Mouse (Mus musculus) cerebellum, adult 8-10 months (tissue): ENCODE results near the gene Cpeb4.
"Not testable (repeated sequence)": the region's sequence is repeated elsewhere in the genome, so short reads cannot be mapped to it uniquely, and the experiment has no call there.

Experiments used
- DNase-seq: peaks from one replicate; pipeline ENCODE4 v3.0.0; 2022

Gene Cpeb4

DNA sequence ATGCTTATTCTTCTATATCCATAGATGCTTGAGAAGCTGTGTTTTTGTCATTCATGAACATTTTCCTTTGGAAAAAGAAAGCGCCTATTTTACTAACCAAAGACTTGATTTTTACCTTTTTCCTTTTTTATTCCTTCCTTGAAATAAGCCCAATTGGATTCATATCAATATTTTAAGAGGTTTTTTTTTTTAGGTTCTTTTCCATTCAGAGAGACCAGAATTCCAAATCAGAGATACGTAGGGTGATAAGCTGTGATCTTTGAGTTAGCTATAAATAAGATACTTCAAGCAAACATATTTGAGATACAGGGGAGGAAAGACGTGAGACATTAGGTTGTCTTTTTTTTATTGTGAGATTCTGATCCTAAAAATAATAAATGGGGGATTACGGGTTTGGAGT, at the start of gene Cpeb4:
Gene Cpeb4 (plus strand): TSS at position 301 of the 400 bp plus-strand sequence.
- no peak for DNase-seq

DNA sequence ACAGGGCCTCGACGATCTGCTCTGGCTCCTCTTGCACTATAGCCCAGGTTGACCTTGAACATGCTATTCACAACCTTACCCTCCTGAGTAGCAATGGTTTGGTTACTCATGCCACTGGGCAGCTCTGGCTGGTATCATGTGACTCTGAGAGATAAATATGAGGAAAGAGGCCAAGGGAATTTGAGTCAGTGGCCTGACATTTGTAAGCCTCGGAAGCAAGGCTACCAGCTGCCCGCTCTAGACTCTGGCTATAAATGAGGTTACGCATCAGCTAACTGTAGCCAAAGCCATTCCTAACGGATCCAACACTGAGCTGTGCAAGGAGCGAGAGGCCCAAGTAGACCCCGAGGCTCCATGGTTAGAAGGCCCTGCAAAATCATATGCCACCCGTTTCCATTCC, 49.5 kb upstream of the Cpeb4 start:
- DNase-seq = no peak

DNA sequence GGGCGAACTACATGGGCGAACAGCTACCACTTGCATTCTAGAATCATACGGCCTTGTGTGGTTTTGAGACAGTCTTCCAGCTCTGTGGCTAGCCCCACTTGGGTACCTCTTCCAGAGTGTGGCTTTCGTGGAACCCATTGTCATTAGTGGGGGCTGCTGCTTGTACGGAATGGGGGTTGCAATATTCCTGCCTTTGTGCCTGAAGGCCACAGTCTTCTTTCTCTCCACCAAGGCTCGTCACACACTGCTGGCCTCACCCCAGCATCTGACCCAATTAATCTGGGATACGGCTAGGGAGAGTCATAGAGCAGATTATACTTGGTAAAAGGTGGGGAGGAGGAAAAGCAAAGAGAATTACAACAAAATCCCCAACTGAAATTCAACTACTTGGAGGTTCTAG, 48.5 kb upstream of the Cpeb4 start:
- no peak for DNase-seq

DNA sequence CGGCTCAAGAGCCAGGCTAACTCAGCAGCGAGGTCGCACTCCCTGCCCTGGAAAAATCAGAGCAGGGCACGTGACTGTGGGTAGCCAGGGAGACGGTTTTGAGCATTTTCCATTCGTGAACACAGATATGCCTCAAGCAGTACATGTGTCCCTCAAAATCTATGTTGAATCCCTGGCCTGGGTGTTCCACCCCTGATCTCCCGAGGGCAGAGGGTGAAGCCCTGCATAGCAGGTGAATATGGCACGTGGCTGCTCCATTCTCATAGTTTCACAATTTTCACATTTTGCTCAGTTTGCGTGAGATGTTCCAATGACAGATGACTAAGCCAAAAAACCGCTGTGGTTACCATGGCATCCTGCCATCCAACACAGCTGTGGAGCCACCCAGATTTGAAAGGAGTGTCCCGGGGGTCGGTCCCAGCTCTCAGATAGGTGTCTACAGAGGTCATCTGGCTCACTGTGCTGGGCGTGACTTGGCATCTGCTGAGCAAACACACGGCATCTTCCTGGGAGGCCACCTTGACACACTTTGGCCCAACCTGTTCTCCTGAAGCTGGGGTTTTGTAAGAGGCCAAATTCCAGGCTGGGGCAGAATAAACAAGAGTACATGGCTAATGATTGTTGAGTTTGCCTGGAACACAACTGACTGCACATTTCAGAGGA, 47.4 kb upstream of the Cpeb4 start:
- peak; percentile 74 for DNase-seq

DNA sequence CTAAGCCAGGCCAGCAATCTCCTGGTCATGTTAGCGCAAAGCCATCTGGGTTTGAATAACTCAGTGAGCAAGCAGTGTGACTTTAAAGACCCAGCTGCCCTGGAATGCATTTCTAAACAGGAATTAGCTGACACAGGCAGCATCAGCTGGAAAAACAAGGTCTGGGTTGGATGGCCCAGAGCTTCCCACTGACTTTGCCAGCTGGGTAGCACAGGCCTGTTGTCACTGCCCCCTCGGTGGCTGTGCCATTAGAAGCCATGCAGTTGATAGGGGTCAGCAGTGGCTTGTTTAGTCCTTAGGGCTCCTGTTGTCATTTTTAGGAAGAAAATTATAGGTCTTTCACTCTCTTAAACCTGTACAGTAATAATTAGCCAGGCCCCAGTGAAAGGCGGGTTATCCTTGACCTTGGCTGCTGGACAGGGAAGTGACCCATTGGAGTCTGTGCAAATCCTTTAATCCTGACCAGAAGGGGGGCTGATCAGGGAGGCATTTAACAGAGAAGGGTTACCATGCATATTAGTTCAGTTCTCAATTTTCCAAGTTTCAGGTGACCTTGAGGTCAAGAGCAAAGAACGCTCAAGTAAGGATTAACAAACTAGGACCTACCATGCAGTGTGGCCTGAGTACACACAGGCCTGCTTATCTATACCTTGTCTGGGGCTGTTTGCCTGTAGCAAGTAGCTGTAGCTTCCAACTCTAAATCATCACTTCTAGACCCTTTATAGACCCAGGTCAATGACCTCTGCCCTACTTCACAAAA, 43.8 kb upstream of the Cpeb4 start:
- DNase-seq = no peak

DNA sequence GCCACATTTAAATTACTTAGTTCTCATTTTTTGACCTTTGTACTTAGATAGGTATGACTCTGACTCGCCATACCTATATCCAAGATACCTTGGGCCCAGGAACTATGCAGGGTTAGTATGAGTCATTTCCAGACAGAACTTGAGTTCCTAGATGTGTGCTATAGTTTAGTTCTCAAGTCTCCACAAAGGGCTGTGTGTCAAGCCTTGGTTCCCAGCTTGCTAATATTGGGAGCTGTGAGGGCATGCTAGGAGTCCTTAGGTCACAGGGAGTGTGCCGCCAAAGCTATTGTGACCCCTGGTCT, 43.3 kb upstream of the Cpeb4 start:
- DNase-seq = no peak

DNA sequence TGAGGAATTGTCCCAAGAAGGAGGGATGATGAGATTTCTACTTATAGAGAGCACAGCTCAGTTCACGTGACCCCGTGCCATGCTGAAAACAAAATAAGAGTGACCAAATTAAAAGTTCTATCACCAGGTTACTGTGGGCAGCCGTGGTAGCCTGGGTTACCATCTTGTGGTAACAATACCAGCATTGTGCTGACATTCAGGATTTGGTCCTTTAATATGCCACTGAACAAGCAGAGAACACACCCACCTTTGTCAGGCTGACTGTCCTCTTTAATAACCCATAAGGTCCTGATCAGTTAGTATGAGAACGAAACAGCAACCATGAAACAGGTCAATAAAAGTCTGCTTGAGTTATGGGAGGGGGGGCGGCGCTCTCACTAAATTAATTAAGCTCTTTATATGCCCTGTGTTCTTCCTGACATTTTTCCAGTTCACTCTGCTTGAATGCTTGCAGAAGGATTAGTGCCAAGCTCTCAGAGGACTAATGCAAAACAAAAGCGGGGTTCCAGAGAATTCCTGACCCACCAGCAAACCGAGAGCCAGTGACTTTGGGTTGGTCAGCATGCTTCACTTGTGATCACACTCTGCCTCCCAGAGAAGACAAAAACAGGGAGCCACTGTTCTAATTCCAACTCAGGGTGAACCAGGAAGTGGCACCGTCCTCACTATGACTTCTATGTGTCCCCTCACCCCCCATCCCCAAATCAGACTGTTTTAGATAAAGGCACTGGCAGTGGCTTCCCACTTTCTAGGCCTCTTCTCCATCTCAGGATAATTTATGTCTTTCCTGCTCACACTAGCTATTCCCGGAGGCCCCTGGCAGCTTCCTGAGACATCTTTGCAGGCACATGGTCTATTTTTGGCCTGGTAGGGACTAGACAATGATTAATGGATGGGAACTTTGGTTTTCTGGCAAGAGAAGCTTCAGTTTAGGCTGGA, 41.5 kb upstream of the Cpeb4 start:
- no peak for DNase-seq

DNA sequence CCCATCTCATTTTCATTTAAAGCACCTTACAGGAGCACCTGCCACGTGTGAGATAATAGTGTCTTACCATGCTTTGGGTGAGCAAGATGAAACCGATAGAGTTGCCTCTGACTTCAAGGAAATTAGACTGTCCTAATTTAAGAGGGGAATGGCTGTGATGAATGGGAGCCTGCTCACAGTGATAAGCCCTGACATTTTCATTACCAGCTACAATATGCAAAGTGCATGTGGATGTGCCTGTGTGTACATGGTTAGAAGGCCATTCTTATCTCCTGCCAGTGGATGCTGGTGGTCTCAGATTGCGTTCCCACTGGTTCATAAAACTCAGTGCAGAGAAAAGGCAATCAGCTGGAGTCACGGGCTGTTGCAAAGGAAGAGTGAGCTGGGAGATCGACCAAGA, 40.6 kb upstream of the Cpeb4 start:
- no peak for DNase-seq

DNA sequence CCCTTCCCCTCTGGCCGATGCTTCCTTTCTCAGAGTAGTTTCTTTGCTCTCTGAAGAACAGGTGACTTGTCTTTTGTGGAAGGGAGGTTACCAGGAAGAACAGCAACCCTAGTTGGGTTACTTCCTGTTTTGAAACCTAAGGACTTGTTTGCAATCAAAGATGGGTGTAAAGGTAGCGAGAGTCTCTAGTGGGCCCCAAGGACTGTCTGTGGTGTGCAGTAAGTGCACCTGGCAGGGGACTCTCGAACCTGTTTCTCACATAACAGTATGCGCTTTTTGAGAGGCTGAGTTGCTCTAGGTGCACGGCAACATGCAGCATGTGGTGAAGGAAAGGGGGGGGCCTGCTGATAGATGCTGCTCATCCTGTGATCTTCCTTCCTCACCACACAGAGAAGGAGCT, 40.0 kb upstream of the Cpeb4 start:
- no peak for DNase-seq

DNA sequence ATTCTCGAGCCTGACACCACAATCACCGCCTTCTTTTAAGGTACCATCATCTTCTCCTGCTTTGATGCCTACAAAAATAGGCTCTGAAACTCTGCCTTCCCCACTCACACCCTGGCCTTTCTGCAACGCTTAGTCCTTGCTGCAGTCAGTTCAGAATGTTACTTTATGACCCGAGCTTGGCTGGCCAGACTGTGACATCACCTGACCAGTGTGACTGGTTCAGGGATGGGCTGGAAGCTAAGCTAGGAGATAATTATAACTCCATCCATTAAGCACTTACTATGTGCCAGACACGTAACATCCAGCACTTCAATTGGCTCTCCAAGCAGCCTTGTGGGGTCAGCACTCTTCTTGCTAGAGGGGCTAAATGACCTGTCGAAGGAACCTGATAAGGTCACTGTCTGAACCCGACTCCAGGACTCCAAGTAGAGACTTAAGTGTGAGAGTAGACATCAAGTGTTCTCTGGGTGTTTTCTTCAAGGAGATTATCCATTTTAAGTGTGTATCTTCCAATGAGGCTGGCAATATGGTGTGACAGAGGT, 39.5 kb upstream of the Cpeb4 start:
- no peak for DNase-seq

DNA sequence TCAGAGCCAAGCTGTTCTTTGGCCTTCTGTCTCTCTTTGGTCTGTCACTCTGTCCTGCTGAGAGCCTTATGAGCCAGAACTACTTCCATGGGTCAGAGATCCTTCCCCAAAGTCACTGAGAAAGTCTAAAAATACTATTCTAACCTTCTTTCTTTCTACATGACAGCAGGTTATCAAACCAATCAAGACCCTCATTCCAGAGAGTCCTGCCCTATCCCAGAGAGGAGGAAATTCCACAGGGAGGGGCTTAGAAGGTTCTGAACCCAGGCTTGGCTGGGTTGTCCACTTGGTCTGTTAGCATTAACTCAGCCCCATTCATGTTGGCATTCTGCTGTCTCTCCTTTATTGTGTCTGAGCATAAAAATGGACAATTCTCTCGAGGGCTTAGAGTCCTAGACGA, 38.5 kb upstream of the Cpeb4 start:
- no peak for DNase-seq

DNA sequence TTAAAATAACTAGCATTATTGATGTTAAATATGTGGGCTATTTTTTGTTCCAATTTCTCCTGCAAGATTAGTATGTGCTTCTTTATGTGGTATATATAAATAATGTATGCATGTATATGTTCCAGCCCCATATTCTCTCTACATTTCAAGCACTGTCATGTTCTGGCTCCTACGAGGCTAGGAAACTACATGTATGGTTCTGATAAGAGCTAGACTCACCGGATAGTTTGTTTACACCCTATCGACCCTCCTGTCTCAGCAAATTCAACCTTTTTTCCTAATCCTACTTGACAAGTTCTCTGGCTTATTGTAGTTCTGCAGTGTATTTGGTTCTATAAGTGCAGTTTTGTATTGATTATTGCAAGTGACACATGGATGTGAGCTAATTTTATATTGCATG, 36.7 kb upstream of the Cpeb4 start:
- DNase-seq = no peak

DNA sequence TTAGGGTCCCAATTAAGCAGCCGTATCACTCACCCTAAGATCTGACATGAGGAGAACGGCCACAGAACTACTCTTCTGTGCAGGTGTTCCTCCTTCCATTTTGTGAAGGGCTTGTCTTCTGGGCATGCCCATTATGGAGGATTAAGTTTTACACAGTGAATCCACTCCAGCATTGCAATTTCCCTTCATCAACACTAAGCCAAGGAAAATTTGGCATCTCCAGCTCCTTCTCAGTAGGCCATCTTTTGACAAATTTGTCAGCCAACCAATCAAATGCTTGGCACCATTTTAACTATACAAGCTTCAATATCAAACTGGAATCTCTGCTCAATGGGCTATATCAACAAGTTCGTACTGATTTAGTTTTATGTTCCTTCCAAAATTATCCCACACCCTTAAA, 34.8 kb upstream of the Cpeb4 start:
- DNase-seq = peak; percentile 57

DNA sequence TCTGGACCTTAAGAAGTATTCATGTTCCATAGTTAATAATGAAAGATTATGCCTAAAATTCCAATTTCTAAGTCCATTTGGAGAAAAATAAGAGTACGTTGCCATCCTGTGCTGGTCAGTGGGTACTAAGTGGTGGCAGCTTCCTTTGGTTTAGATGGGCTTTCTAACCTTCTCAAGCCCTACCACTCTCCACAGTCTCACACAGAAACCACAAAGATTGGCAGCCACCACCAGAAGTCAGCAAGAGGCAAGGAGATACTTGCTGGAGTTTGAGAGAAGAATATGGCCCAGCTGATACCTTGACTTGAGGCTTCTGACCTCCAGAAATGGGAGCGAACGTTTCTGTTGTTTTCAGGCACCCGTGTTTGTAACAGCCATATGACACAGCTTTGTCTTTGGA, 34.3 kb upstream of the Cpeb4 start:
- DNase-seq = no peak

DNA sequence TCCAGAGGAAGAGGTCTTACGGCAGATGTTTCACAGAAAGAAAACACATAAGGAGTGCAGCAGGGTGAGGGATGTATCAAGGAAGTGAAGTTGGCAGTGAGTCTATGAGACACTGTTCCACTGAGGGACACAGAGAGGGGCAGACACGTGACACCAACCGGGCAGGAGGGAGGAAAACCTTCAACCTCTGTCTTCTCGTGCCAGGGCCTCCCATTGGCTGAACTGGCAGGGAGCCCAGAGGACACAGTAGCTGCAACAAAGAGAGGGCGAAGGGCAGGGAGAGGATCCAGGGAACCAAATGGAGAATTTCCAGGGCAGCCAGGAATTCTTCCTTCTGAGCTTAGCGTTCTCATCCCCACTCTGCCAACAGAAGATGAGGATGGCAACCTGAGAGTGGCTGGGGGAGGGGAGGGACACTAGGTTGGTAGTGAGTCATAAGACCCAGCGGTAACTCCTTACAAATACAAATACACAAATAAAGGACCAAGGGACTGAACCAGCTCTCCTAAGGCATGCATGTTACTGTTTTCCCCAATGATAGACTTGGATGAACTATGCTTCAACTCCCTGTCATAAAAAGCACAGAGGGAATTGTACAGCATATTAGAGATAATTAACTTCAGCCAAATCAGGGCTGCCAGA, 33.4 kb upstream of the Cpeb4 start:
- peak; percentile 84 for DNase-seq

DNA sequence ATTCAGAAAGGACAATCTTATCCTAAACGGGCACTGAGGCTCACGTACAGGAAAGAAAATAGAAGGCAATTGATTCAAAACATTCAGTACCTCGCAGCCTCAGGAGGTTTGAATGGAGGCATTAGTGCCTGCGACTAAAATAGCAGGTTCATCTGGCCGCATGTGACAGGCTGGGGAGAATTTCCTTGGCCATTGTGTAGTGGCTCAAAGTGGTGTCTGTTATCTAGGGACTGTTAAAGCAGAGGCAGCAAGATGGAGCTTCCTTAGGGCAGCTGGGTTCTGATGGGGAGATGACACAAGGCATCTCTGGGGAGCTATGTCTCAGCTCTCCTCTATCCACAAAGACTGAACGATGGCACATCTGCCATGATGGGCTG, 32.9 kb upstream of the Cpeb4 start:
- no peak for DNase-seq

DNA sequence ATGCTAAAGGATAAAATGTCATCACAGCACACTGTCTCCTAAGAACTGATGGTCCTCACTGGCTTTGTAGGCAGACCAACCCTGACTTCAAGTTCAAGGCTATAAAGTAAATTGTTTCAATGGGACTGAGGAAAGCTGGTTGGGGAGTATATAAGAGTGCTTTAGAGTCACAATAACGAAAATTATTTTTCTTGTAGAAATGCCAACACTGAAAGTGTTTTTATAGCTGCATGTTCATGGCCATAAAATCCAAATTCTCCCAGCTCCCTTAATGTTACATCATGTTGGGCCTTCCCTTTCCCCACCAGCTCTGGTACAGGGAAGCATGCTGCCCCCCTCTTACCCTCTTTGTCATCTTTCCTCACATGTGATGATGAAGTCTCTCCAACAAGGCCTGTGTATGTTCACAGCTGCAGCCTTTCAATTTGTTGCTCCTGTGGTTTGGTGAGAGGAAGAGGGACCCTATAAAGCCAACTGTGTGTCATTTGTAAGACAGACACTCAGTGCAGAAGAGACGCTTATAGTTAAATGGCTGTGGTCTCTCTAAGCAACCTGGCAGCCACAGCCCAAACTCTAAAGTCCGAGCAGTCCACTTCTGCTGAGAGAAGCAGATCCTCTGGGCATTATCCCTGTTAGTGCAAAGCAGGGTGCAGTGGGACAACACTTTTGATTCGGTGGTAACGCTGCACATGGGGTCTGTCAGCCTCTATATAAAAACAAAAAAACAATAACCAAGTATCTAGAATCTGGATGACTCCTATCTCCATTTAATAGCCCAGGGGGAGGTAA, 29.6 kb upstream of the Cpeb4 start:
- DNase-seq = no peak

DNA sequence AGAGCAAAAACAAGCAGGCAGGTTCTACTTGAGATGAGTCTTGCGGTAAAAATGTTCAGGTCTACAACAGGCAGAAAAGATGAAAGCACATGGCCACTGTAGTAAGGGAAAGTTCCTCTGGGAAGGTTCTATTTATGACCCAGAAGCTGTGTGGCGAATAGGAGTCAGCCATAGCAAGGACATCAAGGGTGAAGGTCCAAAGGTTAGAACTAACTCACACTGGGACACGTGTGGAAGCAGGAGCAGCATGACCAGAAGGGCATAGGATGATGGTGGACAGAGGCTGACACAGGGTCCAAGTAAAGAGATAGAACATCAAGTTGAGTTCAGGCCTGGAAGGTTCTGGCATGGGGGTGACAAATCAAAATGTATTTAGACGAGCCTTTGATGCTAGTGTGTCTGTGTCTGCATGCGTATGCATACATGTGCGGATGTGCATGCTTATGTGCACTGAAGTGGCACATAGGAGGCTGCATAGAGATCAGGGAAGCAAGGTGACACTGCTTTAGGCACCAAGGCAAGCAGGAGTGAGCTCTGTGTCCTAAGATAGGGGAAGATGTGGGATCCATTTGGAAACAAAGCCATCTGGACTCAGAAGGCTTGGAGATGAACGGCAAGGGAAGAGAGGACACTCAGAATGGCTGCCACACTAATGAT, 28.7 kb upstream of the Cpeb4 start:
- DNase-seq = no peak

DNA sequence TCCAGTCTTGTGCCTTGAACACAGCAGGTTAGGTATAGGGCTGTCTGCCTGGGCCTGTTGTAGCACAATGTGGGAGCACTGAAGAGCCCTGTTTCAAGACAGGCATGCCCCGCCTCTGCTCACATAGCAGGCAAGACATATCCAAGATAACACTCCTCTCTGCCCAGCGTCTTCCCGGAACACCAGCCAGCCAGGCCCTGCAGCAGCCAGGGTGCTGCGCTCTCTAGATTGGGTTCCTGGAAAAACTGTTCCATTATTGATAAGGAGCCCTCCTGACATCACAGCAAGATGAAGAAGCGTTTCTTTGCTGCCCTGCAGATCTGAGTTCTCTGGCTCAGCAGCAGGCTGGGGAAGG, 28.2 kb upstream of the Cpeb4 start:
- DNase-seq = no peak

DNA sequence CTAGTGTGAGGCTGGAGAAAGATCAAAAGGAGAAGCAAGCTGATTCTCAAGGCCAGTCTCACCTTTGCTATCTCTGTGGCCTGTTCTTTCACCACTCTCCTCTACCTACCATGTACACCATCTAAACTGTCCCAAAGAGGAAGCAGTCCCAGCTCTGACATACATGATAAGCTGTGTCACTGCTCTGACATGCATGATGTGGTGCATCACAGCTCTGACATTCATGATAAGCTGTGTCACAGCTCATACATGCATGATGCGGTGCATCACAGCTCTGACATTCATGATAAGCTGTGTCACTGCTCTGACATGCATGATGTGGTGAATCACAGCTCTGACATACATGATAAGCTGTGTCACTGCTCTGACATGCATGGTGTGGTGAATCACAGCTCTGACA, 26.9 kb upstream of the Cpeb4 start:
- not testable (repeated sequence) for DNase-seq

DNA sequence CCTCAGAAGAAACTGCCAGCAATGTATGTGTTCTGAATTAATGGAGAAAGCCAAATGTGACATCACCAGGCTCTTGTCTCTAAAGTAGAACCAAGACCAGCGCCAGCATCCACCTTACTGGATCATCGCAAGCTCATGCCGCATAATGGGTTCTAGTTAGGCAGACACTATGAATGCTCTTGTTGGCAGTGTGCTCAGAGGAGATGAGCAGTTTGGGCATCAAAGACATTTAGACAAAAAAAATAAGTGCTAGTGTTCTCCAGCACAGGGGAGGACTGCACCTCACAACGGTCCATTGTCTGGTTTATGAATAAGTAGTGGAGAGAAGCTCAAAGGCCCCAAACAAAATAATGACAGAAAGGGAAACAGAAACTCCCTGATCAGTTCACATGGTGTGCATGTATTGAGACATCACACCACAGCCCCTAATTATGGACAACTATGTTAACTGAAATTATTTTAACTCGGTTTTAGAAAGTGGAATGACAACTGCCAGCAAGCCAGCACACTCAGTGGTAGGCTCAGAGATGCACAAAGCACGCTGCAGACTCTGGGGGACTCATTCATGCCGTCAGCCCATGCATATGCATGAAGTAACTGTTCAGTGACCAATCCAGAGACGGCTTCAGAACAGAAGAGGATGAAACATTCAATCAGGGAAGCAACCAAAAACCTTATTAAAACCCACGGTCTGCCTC, 25.1 kb upstream of the Cpeb4 start:
- no peak for DNase-seq
